Mouse (Mus musculus): ENCODE data around the gene Ino80e. TPM values are rescaled to one million over a fixed set of nuclear protein-coding genes. Genes with fewer than 3 reads are reported as not detected.
A peak's percentile ranks its signal among the peaks of the same experiment; 100 is the strongest.

Gene Ino80e
- total and polyA plus RNA-seq, 2 experiments from 2014 or later = 62.8 to 102 TPM

DNA sequence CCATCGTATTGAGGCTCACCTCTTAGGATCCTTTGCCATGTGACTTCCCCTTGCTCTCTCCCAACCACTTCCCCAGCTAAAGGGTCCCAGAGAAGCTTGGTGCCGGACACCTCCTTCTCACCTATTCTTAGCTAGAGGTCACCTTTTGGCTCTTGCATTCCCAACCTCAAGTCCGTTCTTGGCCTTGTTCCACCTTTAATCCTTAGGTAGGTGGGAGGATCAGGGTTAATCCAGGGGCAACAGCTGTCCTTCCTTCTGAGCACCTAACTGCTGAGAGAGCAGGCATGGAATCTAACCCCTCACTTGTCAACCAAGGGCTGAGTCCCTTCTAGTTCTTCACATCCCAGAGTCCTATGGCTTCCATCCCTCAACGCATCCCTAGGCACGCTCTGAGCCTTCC is 36.2 kb downstream of the Ino80e start:
- no peak overlapping the region for H3K9ac ChIP-seq
- DNase-seq = no peak
- H3K4me1 ChIP-seq (ENCODE audit: insufficient read depth) = peaks cover 10% of the 10 kb centered on the region; the same call in 1 of the 2 replicates
- no peak overlapping the region for H3K27ac ChIP-seq (ENCODE audit: low read depth, low read length)
- H3K4me2 ChIP-seq (ENCODE audit: low read depth) = no peak overlapping the region
- WGBS = 70% methylated on average over 5 of the region's 5 CpGs
- no peak overlapping the region for H3K4me3 ChIP-seq (ENCODE audit: low read depth, low read length)
- peaks cover 27% of the 10 kb centered on the region for H3K36me3 ChIP-seq (ENCODE audit: insufficient read depth)
- no peak for TF ChIP-seq CTCF (IDR thresholded peaks at IDR 0.05; ENCODE audit: low read depth)
- no peaks in the 10 kb centered on the region for H3K27me3 ChIP-seq (ENCODE audit: insufficient read depth, low read length)
- ATAC-seq = no peak
- no peaks in the 10 kb centered on the region for H3K9me3 ChIP-seq (ENCODE audit: low read length)

DNA sequence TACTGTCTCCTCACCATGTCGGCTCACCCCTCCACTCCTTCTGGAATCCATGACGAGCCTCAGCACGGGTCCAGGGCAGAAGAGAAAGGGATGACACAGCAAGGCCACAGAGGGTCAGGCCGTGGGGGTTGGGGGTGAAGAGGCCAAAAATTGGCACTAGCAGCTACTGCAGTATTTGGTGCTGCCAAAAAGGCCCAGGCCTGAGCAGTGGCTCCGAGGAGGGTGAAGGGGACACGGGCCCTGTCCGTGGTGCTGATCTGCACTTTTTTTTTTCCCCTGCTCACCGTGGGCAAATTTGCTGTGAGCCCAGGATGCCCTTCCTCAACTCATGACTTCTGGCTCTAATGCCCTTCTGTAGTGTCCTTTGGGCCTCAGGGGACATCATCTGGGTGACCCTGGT is 36.8 kb downstream of the Ino80e start:
- Histone ChIP-seq H3K27ac (ENCODE audit: low read depth, low read length) (no peak overlapping the region), H3K4me3 (ENCODE audit: low read depth, low read length) (no peak overlapping the region), H3K4me2 (ENCODE audit: low read depth) (no peak overlapping the region), H3K9ac (0 out of 2 replicates have a peak overlapping the region, but pooled peaks have one; percentile 14), H3K9me3 (ENCODE audit: low read length) (no peaks in the 10 kb centered on the region), H3K36me3 (ENCODE audit: insufficient read depth) (peaks cover 27% of the 10 kb centered on the region), H3K4me1 (ENCODE audit: insufficient read depth) (peaks cover 10% of the 10 kb centered on the region; the same call in 1 of the 2 replicates), H3K27me3 (ENCODE audit: insufficient read depth, low read length) (no peaks in the 10 kb centered on the region)
- no peak for DNase-seq
- no peak for ATAC-seq
- WGBS = 29% methylated on average over 8 of the region's 8 CpGs
- TF ChIP-seq CTCF (IDR thresholded peaks at IDR 0.05; ENCODE audit: low read depth) = no peak

DNA sequence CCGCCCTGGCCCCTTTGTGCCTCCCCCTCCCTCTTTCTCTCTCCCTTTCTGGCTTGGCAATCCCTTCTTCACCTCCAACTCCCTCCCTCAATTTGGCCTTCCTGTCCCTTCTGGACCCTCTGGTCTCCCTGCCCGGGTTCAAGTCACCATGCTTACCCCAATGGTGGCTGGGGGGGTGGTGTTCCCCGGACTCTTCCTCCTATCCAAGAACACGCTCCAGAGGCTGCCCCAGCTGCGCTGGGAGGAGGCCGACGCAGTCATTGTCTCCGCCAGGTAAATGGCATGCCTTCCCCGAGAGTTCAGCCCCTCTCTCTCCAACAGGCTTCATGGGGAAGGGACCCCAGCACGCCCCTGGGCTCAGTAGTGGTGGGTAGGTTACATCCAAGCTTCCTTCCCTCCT is 38.2 kb downstream of the Ino80e start:
- Histone ChIP-seq H3K9me3 (ENCODE audit: low read length) (no peaks in the 10 kb centered on the region), H3K27me3 (ENCODE audit: insufficient read depth, low read length) (no peaks in the 10 kb centered on the region), H3K27ac (ENCODE audit: low read depth, low read length) (peak overlapping the region; percentile 84; the same call in 1 of the 2 replicates), H3K4me3 (ENCODE audit: low read depth, low read length) (peak overlapping the region; percentile 88), H3K36me3 (ENCODE audit: insufficient read depth) (peaks cover 19% of the 10 kb centered on the region), H3K4me1 (ENCODE audit: insufficient read depth) (peaks cover 10% of the 10 kb centered on the region; the same call in 1 of the 2 replicates), H3K9ac (peak overlapping the region; percentile 87), H3K4me2 (ENCODE audit: low read depth) (peak overlapping the region; percentile 81)
- ATAC-seq (no peak), DNase-seq (peak; percentile 39)
- no peak for TF ChIP-seq CTCF (IDR thresholded peaks at IDR 0.05; ENCODE audit: low read depth)
- whole genome bisulfite sequencing = 6% methylated on average over 10 of the region's 10 CpGs

DNA sequence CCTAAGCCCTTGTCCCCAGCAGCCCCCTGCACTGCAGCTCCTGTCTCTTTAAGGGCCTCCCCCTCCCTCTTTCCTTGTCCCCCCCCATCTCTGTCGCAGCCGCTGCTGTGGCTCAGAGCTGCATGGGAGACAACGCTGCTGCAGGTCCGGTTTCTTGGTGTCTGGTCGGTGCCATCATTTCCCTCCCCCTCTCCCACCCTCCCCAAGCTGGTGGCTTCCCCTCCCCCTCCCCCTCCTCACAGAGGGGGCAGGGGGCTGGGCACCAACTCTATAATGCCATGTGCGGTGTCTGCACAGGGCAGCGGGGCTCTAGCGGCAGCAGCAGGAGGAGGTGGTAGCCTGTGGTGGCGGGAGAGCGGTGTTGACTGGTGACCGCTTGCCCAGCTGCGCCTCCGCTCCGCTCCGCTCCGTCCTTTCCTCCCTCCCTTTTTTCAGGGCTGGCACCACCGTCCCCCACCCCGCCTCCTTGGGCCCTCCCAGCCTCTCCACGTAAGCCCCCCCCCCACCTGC is 38.9 kb downstream of the Ino80e start:
- peaks cover 10% of the 10 kb centered on the region; the same call in 1 of the 2 replicates for H3K4me1 ChIP-seq (ENCODE audit: insufficient read depth)
- peak overlapping the region; percentile 87 for H3K9ac ChIP-seq
- TF ChIP-seq CTCF (IDR thresholded peaks at IDR 0.05; ENCODE audit: low read depth) = no peak
- peak overlapping the region; percentile 88 for H3K4me3 ChIP-seq (ENCODE audit: low read depth, low read length)
- no peaks in the 10 kb centered on the region for H3K9me3 ChIP-seq (ENCODE audit: low read length)
- DNase-seq = peak; percentile 73
- H3K27me3 ChIP-seq (ENCODE audit: insufficient read depth, low read length) = no peaks in the 10 kb centered on the region
- peaks cover 12% of the 10 kb centered on the region; the same call in 1 of the 2 replicates for H3K36me3 ChIP-seq (ENCODE audit: insufficient read depth)
- peak overlapping the region; percentile 81 for H3K4me2 ChIP-seq (ENCODE audit: low read depth)
- peak overlapping the region; percentile 84 for H3K27ac ChIP-seq (ENCODE audit: low read depth, low read length)
- ATAC-seq = peak; percentile 88
- 5% methylated on average over 15 of the region's 19 CpGs for WGBS

DNA sequence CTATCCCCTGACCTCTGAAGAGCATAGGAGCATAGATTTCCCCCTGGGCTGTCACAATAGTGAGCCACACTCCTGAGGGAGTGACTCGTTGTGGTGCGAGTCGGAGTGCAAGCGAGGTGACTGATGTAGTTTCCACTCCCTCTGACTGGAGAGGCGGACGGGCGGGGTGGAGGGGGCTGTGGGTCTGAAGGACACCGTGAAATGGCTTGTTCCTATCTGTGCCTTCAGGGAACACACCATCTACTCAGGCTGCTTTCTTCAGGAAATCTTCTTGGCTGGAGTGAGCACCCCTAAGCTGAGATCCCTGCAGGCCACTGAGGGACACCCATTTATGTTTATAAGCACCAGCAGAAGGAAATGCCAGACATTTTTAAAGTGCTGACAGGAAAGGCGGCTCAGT is 39.4 kb downstream of the Ino80e start:
- TF ChIP-seq CTCF (IDR thresholded peaks at IDR 0.05; ENCODE audit: low read depth) = no peak
- Histone ChIP-seq H3K9ac (peak overlapping the region; percentile 87), H3K36me3 (ENCODE audit: insufficient read depth) (peaks cover 12% of the 10 kb centered on the region; the same call in 1 of the 2 replicates), H3K27ac (ENCODE audit: low read depth, low read length) (peak overlapping the region; percentile 84), H3K4me2 (ENCODE audit: low read depth) (peak overlapping the region; percentile 81), H3K9me3 (ENCODE audit: low read length) (no peaks in the 10 kb centered on the region), H3K27me3 (ENCODE audit: insufficient read depth, low read length) (no peaks in the 10 kb centered on the region), H3K4me3 (ENCODE audit: low read depth, low read length) (peak overlapping the region; percentile 88), H3K4me1 (ENCODE audit: insufficient read depth) (peaks cover 10% of the 10 kb centered on the region; the same call in 1 of the 2 replicates)
- 18% methylated on average over 9 of the region's 9 CpGs for WGBS
- ATAC-seq = peak; percentile 15; the same call in 1 of the 2 replicates
- DNase-seq = peak; percentile 35

DNA sequence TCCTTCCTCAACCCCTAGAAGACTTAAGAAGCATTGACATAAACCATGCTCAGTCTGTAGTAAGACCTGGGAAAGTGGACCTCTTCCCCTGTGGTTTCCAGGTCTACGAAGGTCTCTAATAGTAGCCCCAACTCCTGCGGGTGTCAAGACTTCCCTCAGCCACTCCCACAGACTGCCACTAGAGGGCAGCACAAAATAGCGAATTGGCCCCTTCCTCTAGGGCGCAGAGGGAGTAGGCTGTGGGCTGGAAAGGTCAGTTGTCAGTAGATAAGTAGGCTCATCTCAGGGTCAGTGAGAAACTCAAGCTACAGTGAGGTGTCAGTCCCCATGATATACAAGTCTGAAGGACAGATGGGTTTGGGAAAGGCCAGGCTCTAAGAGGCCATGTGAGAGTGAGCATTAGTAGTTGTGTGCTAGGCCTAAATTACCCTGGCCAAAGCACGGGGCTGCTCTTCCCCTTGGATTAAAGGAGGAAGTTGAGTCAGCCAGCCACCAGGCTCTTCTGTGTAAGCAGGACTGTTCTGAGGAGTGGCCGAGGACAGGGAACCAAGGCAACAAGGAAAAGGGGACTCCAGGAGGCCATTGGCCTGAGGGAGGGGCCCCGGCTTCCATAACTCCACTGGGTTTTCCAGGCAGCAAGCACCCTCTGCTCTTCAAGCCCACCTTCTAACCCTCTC is 40.2 kb downstream of the Ino80e start:
- DNase-seq = peak; percentile 89
- peak overlapping the region; percentile 88; the same call in 1 of the 2 replicates for H3K4me3 ChIP-seq (ENCODE audit: low read depth, low read length)
- peak; percentile 97 for TF ChIP-seq CTCF (IDR thresholded peaks at IDR 0.05; ENCODE audit: low read depth)
- peak overlapping the region; percentile 84; the same call in 1 of the 2 replicates for H3K27ac ChIP-seq (ENCODE audit: low read depth, low read length)
- no peaks in the 10 kb centered on the region for H3K27me3 ChIP-seq (ENCODE audit: insufficient read depth, low read length)
- WGBS = 22% methylated on average over 7 of the region's 7 CpGs
- peak overlapping the region; percentile 87; the same call in 1 of the 2 replicates for H3K9ac ChIP-seq
- peaks cover 6% of the 10 kb centered on the region; the same call in 1 of the 2 replicates for H3K36me3 ChIP-seq (ENCODE audit: insufficient read depth)
- H3K9me3 ChIP-seq (ENCODE audit: low read length) = no peaks in the 10 kb centered on the region
- H3K4me2 ChIP-seq (ENCODE audit: low read depth) = peak overlapping the region; percentile 81
- peak; percentile 56 for ATAC-seq
- peaks cover 10% of the 10 kb centered on the region; the same call in 1 of the 2 replicates for H3K4me1 ChIP-seq (ENCODE audit: insufficient read depth)

DNA sequence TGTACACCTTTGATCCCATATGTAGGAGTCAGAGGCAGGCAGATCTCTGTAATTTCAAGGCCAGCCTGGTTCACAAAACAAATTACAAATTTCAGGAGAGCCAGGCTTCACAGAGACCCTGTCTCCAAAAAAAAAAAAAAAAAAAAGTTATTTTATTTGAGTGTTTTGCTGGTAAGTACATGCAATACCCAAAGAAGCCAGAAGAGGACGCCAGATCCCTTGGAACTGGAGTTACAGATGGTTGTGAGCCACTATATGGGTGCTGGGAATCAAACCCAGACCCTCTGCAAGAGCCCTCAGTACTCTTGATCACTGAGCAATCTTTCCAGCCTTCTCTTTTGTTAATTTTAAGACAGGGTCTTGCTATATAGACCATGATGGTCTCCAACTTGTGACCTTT is 43.4 kb downstream of the Ino80e start:
- Histone ChIP-seq H3K9me3 (ENCODE audit: low read length) (no peaks in the 10 kb centered on the region), H3K9ac (no peak overlapping the region), H3K27ac (ENCODE audit: low read depth, low read length) (no peak overlapping the region), H3K27me3 (ENCODE audit: insufficient read depth, low read length) (no peaks in the 10 kb centered on the region), H3K4me1 (ENCODE audit: insufficient read depth) (peaks cover 7% of the 10 kb centered on the region; the same call in 1 of the 2 replicates), H3K4me3 (ENCODE audit: low read depth, low read length) (no peak overlapping the region), H3K4me2 (ENCODE audit: low read depth) (no peak overlapping the region), H3K36me3 (ENCODE audit: insufficient read depth) (no peaks in the 10 kb centered on the region)
- TF ChIP-seq CTCF (IDR thresholded peaks at IDR 0.05; ENCODE audit: low read depth) = peak; percentile 31
- no peak for DNase-seq
- ATAC-seq = no peak
- 45% methylated on average over 1 of the region's 1 CpGs for WGBS

All from forebrain, postnatal 0 days (tissue).